Mouse (Mus musculus): ENCODE results near the gene Lad1. TPM values are rescaled to one million over a fixed set of nuclear protein-coding genes. Genes with fewer than 3 reads are reported as not detected.

The Lad1 gene
- 0.45 TPM in 1 of 2 replicates, not detected in the other for total RNA-seq (2021)
- long read RNA-seq, experiment 1: 0 reads
- long read RNA-seq, experiment 2: 0 reads

- DNase-seq: peak; percentile 35
These were observed at the start of gene Lad1 for GRCm38 (mm10) chr1:135818481-135819086. Lad1 (plus strand) TSS chr1:135818598.

- peak; percentile 54 for DNase-seq
These were observed 48.2 kb upstream of the Lad1 start for GRCm38 (mm10) chr1:135770237-135770636.

GRCm38 (mm10) chr1:135770896-135771572 lies 47.4 kb upstream of the Lad1 start:
- peak; percentile 81 for DNase-seq

GRCm38 (mm10) chr1:135771573-135771970 lies 46.8 kb upstream of the Lad1 start:
- DNase-seq: no peak

GRCm38 (mm10) chr1:135776596-135776995 lies 41.8 kb upstream of the Lad1 start:
- DNase-seq: no peak

- DNase-seq: no peak
These were observed 41.4 kb upstream of the Lad1 start for GRCm38 (mm10) chr1:135777046-135777445.

- peak; percentile 42 for DNase-seq
These were observed 39.4 kb upstream of the Lad1 start, which contains the start of gene Tnni1 for GRCm38 (mm10) chr1:135778780-135779535. Tnni1 (plus strand) TSS chr1:135779434.

GRCm38 (mm10) chr1:135780649-135781048 lies 37.7 kb upstream of the Lad1 start:
- DNase-seq: no peak

- DNase-seq: peak; percentile 86
These were observed 37.2 kb upstream of the Lad1 start for GRCm38 (mm10) chr1:135781220-135781619.

- peak; percentile 26 for DNase-seq
These were observed 35.6 kb upstream of the Lad1 start for GRCm38 (mm10) chr1:135782816-135783215.

GRCm38 (mm10) chr1:135787799-135788198 lies 30.6 kb upstream of the Lad1 start:
- DNase-seq: peak; percentile 90

GRCm38 (mm10) chr1:135788708-135789107 lies 29.7 kb upstream of the Lad1 start:
- DNase-seq: peak; percentile 47

GRCm38 (mm10) chr1:135789815-135790214 lies 28.6 kb upstream of the Lad1 start:
- peak; percentile 89 for DNase-seq

GRCm38 (mm10) chr1:135792143-135792939 lies 26.1 kb upstream of the Lad1 start:
- no peak for DNase-seq

GRCm38 (mm10) chr1:135793370-135794215 lies 24.8 kb upstream of the Lad1 start:
- peak; percentile 27 for DNase-seq

- no peak for DNase-seq
These were observed 23.9 kb upstream of the Lad1 start for GRCm38 (mm10) chr1:135794216-135795134.

GRCm38 (mm10) chr1:135798492-135798891 lies 19.9 kb upstream of the Lad1 start:
- no peak for DNase-seq

GRCm38 (mm10) chr1:135799109-135799627 lies 19.2 kb upstream of the Lad1 start:
- DNase-seq: no peak

- no peak for DNase-seq
These were observed 18.0 kb upstream of the Lad1 start for GRCm38 (mm10) chr1:135800192-135800950.

Data from adrenal gland, postnatal 14 days (tissue).